ENCODE assay signal across 8 mouse cellular contexts in genomic region chr5:123973299-123974178, GRCm38 (mm10). TPM values are rescaled to one million over a fixed set of nuclear protein-coding genes. Genes with fewer than 3 reads are reported as not detected.
A peak's percentile ranks its signal among the peaks of the same experiment; 100 is the strongest.
DNase-seq lines count a peak whose midpoint lies in the region; ATAC-seq and TF ChIP-seq lines count a peak whose summit lies in the region.

Hip1r (plus strand) TSS chr5:123973628.

- WGBS in intestine, embryonic 14.5 days: 1% methylated on average over 85 of the region's 106 CpGs
- 1% methylated on average over 101 of the region's 106 CpGs for WGBS in midbrain, embryonic 10.5 days

- H3K4me3 ChIP-seq in cortical plate, adult 2 months (ENCODE audit: insufficient read depth, low read length): peak within 1 kb of the TSS; percentile 80
- peak within 1 kb of the TSS; percentile 65 for H3K4me3 ChIP-seq in intestine, embryonic 14.5 days (ENCODE audit: low read depth, low read length)
- H3K4me3 ChIP-seq in midbrain, embryonic 10.5 days: peak within 1 kb of the TSS; percentile 75

- H3K27ac ChIP-seq in cortical plate, adult 2 months (ENCODE audit: insufficient read depth, low read length): peak within 1 kb of the TSS; percentile 41; the same call in 1 of the 2 replicates
- H3K27ac ChIP-seq in intestine, embryonic 14.5 days (ENCODE audit: low read depth): peak within 1 kb of the TSS; percentile 66; the same call in 1 of the 2 replicates
- peak within 1 kb of the TSS; percentile 79 for H3K27ac ChIP-seq in midbrain, embryonic 10.5 days (replicated peaks)

- TF ChIP-seq POLR2A in cortical plate, adult 2 months (IDR thresholded peaks at IDR 0.05; ENCODE audit: extremely low read depth, insufficient read depth, low read length): 0 out of 2 replicates have a peak, but pooled peaks have one; percentile 36

- peak within 1 kb of the TSS; percentile 61 for H3K9ac ChIP-seq in intestine, embryonic 14.5 days (ENCODE audit: low read length)

- peaks cover 7% of the 10 kb centered on the region for H3K4me1 ChIP-seq in cortical plate, adult 2 months (ENCODE audit: control insufficient read depth, insufficient read depth, low read length)
- H3K4me1 ChIP-seq in intestine, embryonic 14.5 days (replicated peaks; ENCODE audit: control insufficient read depth, insufficient read depth, low read length): no peaks in the 10 kb centered on the region; the same call in 1 of the 2 replicates
- peaks cover 37% of the 10 kb centered on the region for H3K4me1 ChIP-seq in midbrain, embryonic 10.5 days

- DNase-seq in ovary, adult 18-20 months (ENCODE audit: low spot score): peak; percentile 65
- DNase-seq in ovary, postnatal 10 days (ENCODE audit: low spot score): no peak
- DNase-seq in gastrocnemius, postnatal 36 days: peak; percentile 57 to 73
- peak; percentile 80 for DNase-seq in intestine, embryonic 14.5 days (ENCODE audit: low spot score)
- DNase-seq in left cerebral cortex, postnatal 4 days: peak; percentile 81
- peak; percentile 63 for DNase-seq in midbrain, embryonic 10.5 days (ENCODE audit: low spot score)
- peak; percentile 91 to 93 for DNase-seq in spleen, adult 18-20 months

- no peak for TF ChIP-seq CTCF in cortical plate, adult 2 months (IDR thresholded peaks at IDR 0.05; ENCODE audit: extremely low read depth, insufficient read depth, low read length)

- intact Hi-C loops in gastrocnemius, postnatal 36 days (cut with DNase I): no loop called here
- intact Hi-C loops in left cerebral cortex, postnatal 4 days (cut with DNase I): no loop called here

- H3K9me3 ChIP-seq in intestine, embryonic 14.5 days (ENCODE audit: control insufficient read depth, low read length): no peaks in the 10 kb centered on the region
- H3K9me3 ChIP-seq in midbrain, embryonic 10.5 days (replicated peaks): no peaks in the 10 kb centered on the region

- peak; percentile 68 for ATAC-seq in intestine, embryonic 14.5 days (replicated peaks; ENCODE audit: low FRiP score, low TSS enrichment, low read depth)

- H3K36me3 ChIP-seq in intestine, embryonic 14.5 days (ENCODE audit: control insufficient read depth, insufficient read depth, low read length): no peaks in the 10 kb centered on the region
- H3K36me3 ChIP-seq in midbrain, embryonic 10.5 days: no peaks in the 10 kb centered on the region

- peaks cover 19% of the 10 kb centered on the region for H3K27me3 ChIP-seq in intestine, embryonic 14.5 days (replicated peaks; ENCODE audit: control insufficient read depth, insufficient read depth, low read length)
- H3K27me3 ChIP-seq in midbrain, embryonic 10.5 days (ENCODE audit: low read depth, poor library complexity, severe bottlenecking): peaks cover 49% of the 10 kb centered on the region

- H3K4me2 ChIP-seq in intestine, embryonic 14.5 days (ENCODE audit: low read length): peak within 1 kb of the TSS; percentile 82

RNA-seq across cellular contexts. Expression of gene Hip1r, which starts in this region (rescaled TPM):
- 42.1 and 46.6 TPM in 2 replicates for polyA plus RNA-seq in cortical plate, adult 2 months (2012; rRNA removed)
- 1 to 10 TPM; 7.2 to 8.1 TPM for total RNA-seq in gastrocnemius, postnatal 36 days (2021)
- polyA plus RNA-seq in intestine, embryonic 14.5 days (2014; fragmentation: Nextera tagmentation; extraction: Ambion mirVana): 14.7 and 17.5 TPM in 2 replicates
- total RNA-seq in left cerebral cortex, postnatal 4 days (2021): 10 to 100 TPM; 83.2 to 84.8 TPM
- 6.6 and 9.2 TPM in 2 replicates for polyA plus RNA-seq in midbrain, embryonic 10.5 days (2016; fragmentation: Nextera tagmentation; extraction: Ambion mirVana)

Comparison
In these comparisons a context has a peak if more than half of its experiments do, and no peak if none do; other contexts are left out.
1. RNA of gene Hip1r (total RNA-seq): 83.2 to 84.8 TPM in left cerebral cortex, postnatal 4 days; 7.2 to 8.1 TPM in gastrocnemius, postnatal 36 days; every median in the first group is over 4 times any median in the second.
2. Peak in every context shown above with its lines, with median percentiles within 50 percentile points of each other: H3K27ac ChIP-seq and H3K4me3 ChIP-seq.